Mouse (Mus musculus) cerebellum, adult 9-10 months (tissue): Measurements from ENCODE around the gene Itgb3.
A peak's percentile ranks its signal among the peaks of the same experiment; 100 is the strongest.
"Not testable (repeated sequence)": the region's sequence is repeated elsewhere in the genome, so short reads cannot be mapped to it uniquely, and the experiment has no call there.

Experiments used
- DNase-seq: peaks from one replicate; pipeline ENCODE4 v3.0.0; 2022

Itgb3 gene

GRCm38 (mm10) chr11:104607491-104608245, at the start of gene Itgb3:
Itgb3 (plus strand) TSS chr11:104608000.
- DNase-seq = peak; percentile 71

DNA sequence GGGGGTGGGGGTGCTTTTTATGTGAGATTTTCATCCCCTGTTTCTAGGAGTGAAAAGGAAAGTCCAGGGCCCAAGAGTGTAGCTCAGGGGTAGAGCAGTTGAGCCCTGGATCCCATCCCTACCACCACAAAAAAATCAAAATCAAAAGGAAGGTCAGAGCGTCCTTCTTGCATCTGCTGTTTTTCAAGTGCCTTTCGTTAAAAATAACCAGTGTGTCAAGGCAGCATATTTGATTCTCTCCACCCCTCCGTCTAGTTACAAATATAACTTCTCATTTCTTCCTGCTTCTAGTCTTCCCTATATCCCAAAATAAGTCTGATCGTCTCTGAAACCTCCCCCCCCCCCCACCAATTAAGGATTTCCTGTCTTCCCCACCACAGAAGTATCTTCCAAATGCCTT, 49.7 kb upstream of the Itgb3 start:
- no peak for DNase-seq

GRCm38 (mm10) chr11:104558651-104559403, 49.0 kb upstream of the Itgb3 start:
- no peak for DNase-seq

- DNase-seq = no peak
Observed at GRCm38 (mm10) chr11:104560971-104561370, 46.8 kb upstream of the Itgb3 start.

GRCm38 (mm10) chr11:104563496-104563895, 44.3 kb upstream of the Itgb3 start:
- no peak for DNase-seq

DNA sequence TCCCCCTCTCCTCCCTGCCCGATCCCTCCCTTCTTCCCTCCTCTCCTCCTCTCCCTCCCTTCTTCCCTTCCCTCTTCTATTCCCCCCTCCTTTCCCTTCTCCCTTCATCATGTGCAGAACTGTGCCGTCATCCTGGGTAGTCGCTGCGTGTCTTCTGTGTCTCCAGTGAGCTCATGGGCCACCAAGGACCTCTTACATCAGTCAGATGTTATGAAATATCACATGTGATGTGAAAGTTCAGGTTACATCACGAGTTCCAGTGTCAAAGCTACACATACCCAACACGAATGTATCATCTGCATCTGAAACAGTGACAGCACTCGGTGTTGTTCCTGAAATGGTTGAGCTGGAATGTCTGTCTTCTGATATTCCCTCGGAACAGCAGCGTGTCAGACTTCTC, 42.6 kb upstream of the Itgb3 start:
- no peak for DNase-seq

- DNase-seq = no peak
Observed at GRCm38 (mm10) chr11:104566097-104566496, 41.7 kb upstream of the Itgb3 start.

GRCm38 (mm10) chr11:104566796-104567195, 41.0 kb upstream of the Itgb3 start:
- DNase-seq = no peak

- no peak for DNase-seq
Observed at GRCm38 (mm10) chr11:104567736-104568135, 40.1 kb upstream of the Itgb3 start.

- no peak for DNase-seq
Observed at GRCm38 (mm10) chr11:104568326-104568725, 39.5 kb upstream of the Itgb3 start.

GRCm38 (mm10) chr11:104570515-104570914, 37.3 kb upstream of the Itgb3 start:
- not testable (repeated sequence) for DNase-seq

GRCm38 (mm10) chr11:104571373-104571772, 36.4 kb upstream of the Itgb3 start:
- DNase-seq = not testable (repeated sequence)

DNA sequence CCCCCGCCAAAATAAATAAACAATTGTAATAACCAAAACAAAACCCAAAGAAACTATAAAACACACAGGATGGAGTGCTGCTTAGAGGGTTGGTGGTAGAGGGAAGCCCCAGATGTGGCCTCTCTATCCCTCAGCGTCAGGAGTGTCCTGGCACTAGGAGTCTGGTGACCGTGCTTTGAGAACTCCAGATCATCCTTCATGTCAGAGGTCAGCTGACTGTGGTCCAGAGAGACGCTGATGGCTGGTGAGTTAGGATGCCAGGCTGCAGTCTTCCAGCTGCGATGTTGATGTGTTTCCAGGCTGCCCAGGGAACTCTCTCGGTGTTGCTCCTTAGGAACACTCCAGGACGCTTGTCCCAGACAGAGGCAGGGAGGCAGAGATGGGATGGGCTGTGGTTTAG, 35.7 kb upstream of the Itgb3 start:
- DNase-seq = no peak

GRCm38 (mm10) chr11:104572566-104572965, 35.2 kb upstream of the Itgb3 start:
- no peak for DNase-seq

- DNase-seq = no peak
Observed at GRCm38 (mm10) chr11:104576772-104577612, 30.8 kb upstream of the Itgb3 start.

DNA sequence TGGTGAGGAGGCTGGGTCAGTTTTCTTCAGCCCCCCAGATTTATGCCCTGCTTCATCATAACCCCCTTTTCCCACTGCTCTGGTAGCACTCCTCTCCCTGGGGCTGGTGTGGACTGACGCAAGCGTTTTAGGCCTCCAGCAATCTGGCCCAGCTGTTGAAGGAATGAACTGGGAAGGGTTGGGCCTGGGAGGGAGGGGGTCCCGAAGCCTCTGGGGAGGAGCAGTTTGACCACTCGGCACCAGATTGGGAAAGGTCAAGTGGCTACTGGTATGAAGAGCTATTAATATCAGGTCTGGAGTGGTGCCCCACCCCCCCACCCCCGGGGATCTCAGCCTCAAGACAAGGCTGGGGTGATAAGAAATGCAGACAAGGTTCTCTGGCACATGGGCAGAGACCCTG, 29.7 kb upstream of the Itgb3 start:
- no peak for DNase-seq

DNA sequence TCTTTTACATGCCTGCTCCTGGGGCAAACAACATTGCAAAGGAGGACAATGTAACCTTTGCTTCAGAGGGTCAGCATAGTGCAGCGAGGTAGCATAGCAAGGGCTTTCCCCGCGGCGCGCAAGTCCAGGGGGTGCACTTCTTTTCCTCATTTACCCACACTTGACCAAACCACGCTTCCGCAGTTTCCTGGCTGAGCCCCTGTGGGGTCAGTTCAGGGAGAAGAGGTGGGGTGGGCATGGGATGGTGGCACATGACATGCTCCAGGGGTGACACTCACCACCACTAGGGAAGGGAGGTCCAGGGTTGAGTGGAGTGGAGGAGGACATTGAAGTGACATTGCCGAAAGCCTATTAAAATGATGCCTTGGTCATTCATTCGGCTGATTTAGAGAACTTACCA, 28.7 kb upstream of the Itgb3 start:
- no peak for DNase-seq

- no peak for DNase-seq
Observed at GRCm38 (mm10) chr11:104579575-104579974, 28.2 kb upstream of the Itgb3 start.

GRCm38 (mm10) chr11:104580091-104580490, 27.7 kb upstream of the Itgb3 start:
- DNase-seq = no peak

GRCm38 (mm10) chr11:104580606-104581005, 27.2 kb upstream of the Itgb3 start:
- no peak for DNase-seq

- no peak for DNase-seq
Observed at GRCm38 (mm10) chr11:104581446-104582307, 26.1 kb upstream of the Itgb3 start.

DNA sequence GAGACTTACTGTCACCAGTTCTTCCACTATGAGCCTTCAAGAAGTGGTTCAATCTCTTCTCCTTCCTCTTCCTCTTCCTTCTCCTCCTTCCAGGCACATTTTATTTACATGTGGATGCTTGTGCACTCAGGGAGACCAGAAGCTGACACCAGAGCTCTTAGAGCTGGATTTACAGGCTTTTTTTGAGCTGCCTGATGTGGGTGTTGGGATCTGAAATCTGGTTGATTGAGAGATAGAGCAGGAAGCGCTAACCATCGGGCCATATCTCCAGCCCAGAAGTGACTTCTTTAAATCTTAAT, 25.5 kb upstream of the Itgb3 start:
- DNase-seq = no peak
